Mouse (Mus musculus) ES-Bruce4 (cell line): ENCODE results near the gene Grik4.

Experiments
- CTCF ChIP-seq: IDR thresholded peaks from one replicate; pipeline ENCODE4 v1.8.1; 2011; ENCODE audit warnings: low read depth, low read length
- EP300 ChIP-seq: IDR thresholded peaks from 2 replicates; pipeline ENCODE4 v1.6.1; 2011; ENCODE audit warnings: low read depth, low read length; ENCODE audit not compliant: insufficient read depth
- POLR2A ChIP-seq: IDR thresholded peaks from one replicate; pipeline ENCODE4 v1.8.1; 2011; ENCODE audit warnings: low read length; ENCODE audit not compliant: insufficient read depth

DNA sequence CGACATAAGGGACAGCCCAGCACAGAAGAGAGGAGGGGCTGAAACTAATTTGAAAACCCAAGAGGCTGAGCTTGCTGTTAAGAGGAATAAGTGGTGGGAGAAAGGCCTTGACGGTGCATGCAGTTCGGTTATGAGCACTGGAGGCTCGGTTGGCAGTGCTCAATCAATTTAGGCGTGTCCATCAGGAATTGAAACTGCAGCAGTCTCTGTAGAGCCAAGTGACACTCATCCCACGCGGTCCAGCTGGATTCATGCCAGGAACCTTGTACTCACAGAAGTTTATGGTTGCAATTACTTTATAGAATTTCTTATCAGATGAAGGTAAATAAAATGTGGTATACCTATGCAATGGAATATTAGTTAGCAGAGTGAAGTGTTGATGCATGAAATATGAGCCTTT is 14.1 kb upstream of the Grik4 start:
- TF ChIP-seq EP300 (no peak), CTCF (no peak), POLR2A (no peak)
